Mouse (Mus musculus) heart, embryonic 14.5 days (tissue): ENCODE measurements around the gene Eda2r. TPM values are rescaled to one million over a fixed set of nuclear protein-coding genes. Genes with fewer than 3 reads are reported as not detected.

Experiments used
- ATAC-seq: fragments of 200-750 bp; cut with Nextera tagmentation; 2 replicates; pipeline ENCODE4 v1.8.0; 2017; ENCODE audit warnings: low read depth, moderate TSS enrichment; ENCODE audit not compliant: insufficient number of reproducible peaks, insufficient read depth, low FRiP score
- H3K27ac ChIP-seq, 2 experiments: fragments of 200-500 bp in 1 of 2; fragments of 300-500 bp in 1 of 2; sonication (generic) in 1 of 2; replicated peaks in 1 of 2; 2 replicates each; pipeline ENCODE4 v1.5.1; 2012 to 2014; ENCODE audit warnings: low read depth in 2 of 2, low read length in 2 of 2, control low read depth in 1 of 2, mild to moderate bottlenecking in 1 of 2, mixed read lengths in 1 of 2; ENCODE audit not compliant: control insufficient read depth in 1 of 2, insufficient read depth in 1 of 2
- H3K27me3 ChIP-seq: fragments of 300-500 bp; sonication (generic); 2 replicates; pipeline ENCODE4 v1.6.1; 2014; ENCODE audit warnings: mild to moderate bottlenecking, low read length, control low read depth; ENCODE audit not compliant: control insufficient read depth, insufficient read depth
- H3K36me3 ChIP-seq: fragments of 300-500 bp; sonication (generic); 2 replicates; pipeline ENCODE4 v1.6.1; 2014; ENCODE audit warnings: mild to moderate bottlenecking, control low read depth, low read length, mixed read lengths; ENCODE audit not compliant: control insufficient read depth, insufficient read depth
- H3K4me1 ChIP-seq, 2 experiments: fragments of 200-500 bp in 1 of 2; fragments of 300-500 bp in 1 of 2; sonication (generic) in 1 of 2; 2 replicates each; pipeline ENCODE4 v1.6.1; 2012 to 2014; ENCODE audit warnings: low read length in 2 of 2, control low read depth in 1 of 2, mixed read lengths in 1 of 2; ENCODE audit not compliant: control insufficient read depth in 2 of 2, insufficient read depth in 2 of 2
- H3K4me2 ChIP-seq: fragments of 300-500 bp; sonication (generic); 2 replicates; pipeline ENCODE4 v1.6.1; 2014; ENCODE audit warnings: mild to moderate bottlenecking, low read length
- H3K4me3 ChIP-seq, 2 experiments: fragments of 200-500 bp in 1 of 2; fragments of 300-500 bp in 1 of 2; sonication (generic) in 1 of 2; 2 replicates each; pipeline ENCODE4 v1.5.1; 2012 to 2014; ENCODE audit warnings: low read length in 2 of 2, mild to moderate bottlenecking in 2 of 2, control low read depth in 1 of 2, low read depth in 1 of 2, moderate library complexity in 1 of 2; ENCODE audit not compliant: control insufficient read depth in 1 of 2, insufficient read depth in 1 of 2
- H3K9ac ChIP-seq: fragments of 300-500 bp; sonication (generic); 2 replicates; pipeline ENCODE4 v1.6.1; 2014; ENCODE audit warnings: mild to moderate bottlenecking, low read length
- H3K9me3 ChIP-seq: fragments of 300-500 bp; sonication (generic); 2 replicates; pipeline ENCODE4 v1.6.1; 2016; ENCODE audit warnings: low read length, control low read depth; ENCODE audit not compliant: control insufficient read depth
- WGBS: fragments of 180-500 bp; shearing (Covaris S2); extraction: QIAGEN DNeasy Blood & Tissue Kit; methylation state at CpG from one replicate; pipeline ENCODE4 v1.1.7; 2014; 5-methylcytosine and 5-hydroxymethylcytosine counted together
- polyA plus RNA-seq: library from polyadenylated mRNA; unstranded; fragments of >200 nt; fragmentation: Nextera tagmentation; extraction: Ambion mirVana; gene quantifications from 2 replicates; pipeline ENCODE4 v1.2.1, GENCODE M21; 2014

Gene Eda2r
- 2.0 and 2.7 TPM in 2 replicates for polyA plus RNA-seq

GRCm38 (mm10) chrX:97377065-97377421 is at the start of gene Eda2r:
Gene Eda2r, minus strand, starts transcription at chrX:97377216.
- H3K9ac ChIP-seq, result no peak within 1 kb of the TSS
- peak within 1 kb of the TSS; percentile 44 to 55; a peak in 2 of 4 replicates for H3K27ac ChIP-seq
- H3K9me3 ChIP-seq, result no peaks in the 10 kb centered on the region
- H3K4me2 ChIP-seq, result peak within 1 kb of the TSS; percentile 56
- ATAC-seq, result peak; percentile 83
- WGBS, result 18% methylated on average over 8 of the region's 8 CpGs
- no peaks in the 10 kb centered on the region for H3K27me3 ChIP-seq
- peak within 1 kb of the TSS; percentile 20 to 27 for H3K4me3 ChIP-seq
- H3K36me3 ChIP-seq, result no peaks in the 10 kb centered on the region
- H3K4me1 ChIP-seq, result no peaks in the 10 kb centered on the region

GRCm38 (mm10) chrX:97397872-97398271 is 20.9 kb upstream of the Eda2r start:
- H3K4me2 ChIP-seq, result no peak overlapping the region
- H3K27ac ChIP-seq, result no peak overlapping the region
- no peaks in the 10 kb centered on the region for H3K36me3 ChIP-seq
- no peak overlapping the region for H3K9ac ChIP-seq
- H3K4me3 ChIP-seq, result no peak overlapping the region
- H3K27me3 ChIP-seq, result no peaks in the 10 kb centered on the region
- ATAC-seq, result no peak
- WGBS, result 73% methylated on average over 2 of the region's 2 CpGs
- H3K4me1 ChIP-seq, result no peaks in the 10 kb centered on the region
- H3K9me3 ChIP-seq, result no peaks in the 10 kb centered on the region

- H3K27me3 ChIP-seq, result no peaks in the 10 kb centered on the region
- no peak overlapping the region for H3K27ac ChIP-seq
- H3K36me3 ChIP-seq, result no peaks in the 10 kb centered on the region
- no peak overlapping the region for H3K4me2 ChIP-seq
- H3K9me3 ChIP-seq, result no peaks in the 10 kb centered on the region
- 47% methylated on average over 1 of the region's 1 CpGs for WGBS
- H3K9ac ChIP-seq, result no peak overlapping the region
- H3K4me3 ChIP-seq, result no peak overlapping the region
- ATAC-seq, result no peak
- no peaks in the 10 kb centered on the region for H3K4me1 ChIP-seq
Measured at GRCm38 (mm10) chrX:97378076-97378475, 1.1 kb upstream of the Eda2r start.

GRCm38 (mm10) chrX:97376321-97377064 is 523 bp downstream of the Eda2r start:
- peak; percentile 88 for ATAC-seq
- Histone ChIP-seq H3K27ac (peak overlapping the region; percentile 44 to 55; a peak in 2 of 4 replicates), H3K9me3 (no peaks in the 10 kb centered on the region), H3K36me3 (no peaks in the 10 kb centered on the region), H3K4me1 (no peaks in the 10 kb centered on the region), H3K4me2 (peak overlapping the region; percentile 56), H3K27me3 (no peaks in the 10 kb centered on the region), H3K9ac (no peak overlapping the region), H3K4me3 (peak overlapping the region; percentile 20 to 27)
- 26% methylated on average over 15 of the region's 15 CpGs for WGBS

- Histone ChIP-seq H3K4me3 (no peak overlapping the region), H3K27me3 (no peaks in the 10 kb centered on the region), H3K9ac (no peak overlapping the region), H3K9me3 (no peaks in the 10 kb centered on the region), H3K4me2 (no peak overlapping the region), H3K27ac (no peak overlapping the region), H3K4me1 (no peaks in the 10 kb centered on the region), H3K36me3 (no peaks in the 10 kb centered on the region)
- ATAC-seq, result no peak
- WGBS, result 70% methylated on average over 2 of the region's 2 CpGs
Measured at GRCm38 (mm10) chrX:97372826-97373225, 4.2 kb downstream of the Eda2r start.

GRCm38 (mm10) chrX:97369206-97369605 is 7.8 kb downstream of the Eda2r start:
- Histone ChIP-seq H3K27me3 (no peaks in the 10 kb centered on the region), H3K36me3 (no peaks in the 10 kb centered on the region), H3K9me3 (no peaks in the 10 kb centered on the region), H3K4me3 (no peak overlapping the region), H3K4me2 (no peak overlapping the region), H3K9ac (no peak overlapping the region), H3K4me1 (no peaks in the 10 kb centered on the region), H3K27ac (no peak overlapping the region)
- 55% methylated on average over 1 of the region's 1 CpGs for WGBS
- ATAC-seq, result no peak

- 61% methylated on average over 2 of the region's 2 CpGs for WGBS
- Histone ChIP-seq H3K36me3 (no peaks in the 10 kb centered on the region), H3K4me1 (no peaks in the 10 kb centered on the region), H3K4me3 (no peak overlapping the region), H3K27me3 (no peaks in the 10 kb centered on the region), H3K4me2 (no peak overlapping the region), H3K9me3 (no peaks in the 10 kb centered on the region), H3K9ac (no peak overlapping the region), H3K27ac (no peak overlapping the region)
- no peak for ATAC-seq
Measured at GRCm38 (mm10) chrX:97368741-97369140, 8.3 kb downstream of the Eda2r start.

GRCm38 (mm10) chrX:97360919-97361318 is 16.1 kb downstream of the Eda2r start:
- Histone ChIP-seq H3K36me3 (no peaks in the 10 kb centered on the region), H3K4me1 (no peaks in the 10 kb centered on the region), H3K27me3 (no peaks in the 10 kb centered on the region), H3K27ac (no peak overlapping the region), H3K9ac (no peak overlapping the region), H3K4me3 (no peak overlapping the region), H3K9me3 (no peaks in the 10 kb centered on the region), H3K4me2 (no peak overlapping the region)
- 46% methylated on average over 2 of the region's 2 CpGs for WGBS
- no peak for ATAC-seq
